Mouse (Mus musculus): ENCODE results near the gene Pik3c2b. TPM values are rescaled to one million over a fixed set of nuclear protein-coding genes. Genes with fewer than 3 reads are reported as not detected.
A peak's percentile ranks its signal among the peaks of the same experiment; 100 is the strongest.

Pik3c2b gene
- polyA plus RNA-seq (2021): 2.3 TPM

- CTCF ChIA-PET: interaction anchor here (0.9 to 3.6 kb wide), 5 partner anchors 10 to 56 kb away, joined by 3 to 10 read pairs (median 3); no protein-coding TSS in a partner anchor
- DNase-seq (ENCODE audit: low read depth, low spot score) (no peak), ATAC-seq (no peak)
- POLR2A ChIA-PET: interaction anchor here (1.5 kb wide), 1 partner anchor 89 kb away, joined by 6 read pairs; no protein-coding TSS in a partner anchor
- in situ Hi-C loops (cut with MboI; ENCODE audit: low pct_unique_long_range_greater_than_20kb): loop anchor here (10.0 to 25.0 kb wide), 2 partner anchors 310 to 567 kb away; partner anchors contain the start of genes Ren1 and Snrpe
- H3K27me3 ChIP-seq: no peaks in the 10 kb centered on the region
- no peak for TF ChIP-seq CTCF (IDR thresholded peaks at IDR 0.05)
These were observed at the start of gene Pik3c2b for GRCm38 (mm10) chr1:133045011-133045860. Gene Pik3c2b, plus strand, starts transcription at chr1:133045667.

GRCm38 (mm10) chr1:133000347-133000746, 45.1 kb upstream of the Pik3c2b start:
- ChIA-PET POLR2A (no interaction called here), CTCF (no interaction called here)
- no peaks in the 10 kb centered on the region for H3K27me3 ChIP-seq
- no peak for DNase-seq (ENCODE audit: low read depth, low spot score)
- TF ChIP-seq CTCF (IDR thresholded peaks at IDR 0.05): no peak
- in situ Hi-C loops (cut with MboI; ENCODE audit: low pct_unique_long_range_greater_than_20kb): no loop called here
- no peak for ATAC-seq

- POLR2A ChIA-PET: no interaction called here
- CTCF ChIA-PET: no interaction called here
- H3K27me3 ChIP-seq: no peaks in the 10 kb centered on the region
- no peak for TF ChIP-seq CTCF (IDR thresholded peaks at IDR 0.05)
- in situ Hi-C loops (cut with MboI; ENCODE audit: low pct_unique_long_range_greater_than_20kb): no loop called here
- DNase-seq (ENCODE audit: low read depth, low spot score) (no peak), ATAC-seq (no peak)
These were observed 38.9 kb upstream of the Pik3c2b start for GRCm38 (mm10) chr1:133006571-133006970.

- ChIA-PET POLR2A (no interaction called here), CTCF (interaction anchor here (1.4 kb wide), 1 partner anchor 16 kb away, joined by 4 read pairs; no protein-coding TSS in a partner anchor)
- H3K27me3 ChIP-seq: no peaks in the 10 kb centered on the region
- DNase-seq (ENCODE audit: low read depth, low spot score): no peak
- ATAC-seq: no peak
- in situ Hi-C loops (cut with MboI; ENCODE audit: low pct_unique_long_range_greater_than_20kb): no loop called here
- TF ChIP-seq CTCF (IDR thresholded peaks at IDR 0.05): no peak
These were observed 33.3 kb upstream of the Pik3c2b start for GRCm38 (mm10) chr1:133011955-133012841.

- DNase-seq (ENCODE audit: low read depth, low spot score) (no peak), ATAC-seq (no peak)
- POLR2A ChIA-PET: interaction anchor here (0.8 kb wide), 1 partner anchor 34 kb away, joined by 4 read pairs; no protein-coding TSS in a partner anchor
- CTCF ChIA-PET: no interaction called here
- H3K27me3 ChIP-seq: no peaks in the 10 kb centered on the region
- in situ Hi-C loops (cut with MboI; ENCODE audit: low pct_unique_long_range_greater_than_20kb): no loop called here
- peak; percentile 58 for TF ChIP-seq CTCF (IDR thresholded peaks at IDR 0.05)
These were observed 32.1 kb upstream of the Pik3c2b start for GRCm38 (mm10) chr1:133013331-133013730.

GRCm38 (mm10) chr1:133014196-133014595, 31.3 kb upstream of the Pik3c2b start:
- no peaks in the 10 kb centered on the region for H3K27me3 ChIP-seq
- ATAC-seq: no peak
- ChIA-PET POLR2A (no interaction called here), CTCF (interaction anchor here (1.7 kb wide), 1 partner anchor 9 kb away, joined by 4 read pairs; no protein-coding TSS in a partner anchor)
- DNase-seq (ENCODE audit: low read depth, low spot score): no peak
- TF ChIP-seq CTCF (IDR thresholded peaks at IDR 0.05): no peak
- in situ Hi-C loops (cut with MboI; ENCODE audit: low pct_unique_long_range_greater_than_20kb): no loop called here

GRCm38 (mm10) chr1:133016775-133017428, 28.6 kb upstream of the Pik3c2b start:
- POLR2A ChIA-PET: no interaction called here
- in situ Hi-C loops (cut with MboI; ENCODE audit: low pct_unique_long_range_greater_than_20kb): no loop called here
- no peaks in the 10 kb centered on the region for H3K27me3 ChIP-seq
- CTCF ChIA-PET: interaction anchor here (1.1 kb wide), 1 partner anchor 8 kb away, joined by 5 read pairs; no protein-coding TSS in a partner anchor
- no peak for TF ChIP-seq CTCF (IDR thresholded peaks at IDR 0.05)
- no peak for ATAC-seq
- no peak for DNase-seq (ENCODE audit: low read depth, low spot score)

- in situ Hi-C loops (cut with MboI; ENCODE audit: low pct_unique_long_range_greater_than_20kb): no loop called here
- DNase-seq (ENCODE audit: low read depth, low spot score) (no peak), ATAC-seq (no peak)
- ChIA-PET POLR2A (interaction anchor here (0.6 kb wide), 1 partner anchor 11 kb away, joined by 3 read pairs; no protein-coding TSS in a partner anchor), CTCF (no interaction called here)
- no peaks in the 10 kb centered on the region for H3K27me3 ChIP-seq
- TF ChIP-seq CTCF (IDR thresholded peaks at IDR 0.05): no peak
These were observed 26.9 kb upstream of the Pik3c2b start for GRCm38 (mm10) chr1:133018580-133018979.

- no peaks in the 10 kb centered on the region for H3K27me3 ChIP-seq
- in situ Hi-C loops (cut with MboI; ENCODE audit: low pct_unique_long_range_greater_than_20kb): no loop called here
- DNase-seq (ENCODE audit: low read depth, low spot score) (no peak), ATAC-seq (no peak)
- POLR2A ChIA-PET: no interaction called here
- CTCF ChIA-PET: no interaction called here
- no peak for TF ChIP-seq CTCF (IDR thresholded peaks at IDR 0.05)
These were observed 26.2 kb upstream of the Pik3c2b start for GRCm38 (mm10) chr1:133019312-133019711.

Data from Patski (cell line).